Mouse (Mus musculus): ENCODE measurements around the gene Optc. TPM values are rescaled to one million over a fixed set of nuclear protein-coding genes. Genes with fewer than 3 reads are reported as not detected.

The Optc gene
- total RNA-seq, 2 experiments from 2014 or later: 0.35 to 0.41 TPM

- no peak for DNase-seq (ENCODE audit: low spot score in 2 of 2)
These were observed 23.7 kb downstream of the Optc start for GRCm38 (mm10) chr1:133884090-133884489.

GRCm38 (mm10) chr1:133882283-133883217 is 25.2 kb downstream of the Optc start:
- DNase-seq (ENCODE audit: low spot score in 2 of 2): no peak

- no peak for DNase-seq (ENCODE audit: low spot score in 2 of 2)
These were observed 26.0 kb downstream of the Optc start for GRCm38 (mm10) chr1:133881813-133882212.

GRCm38 (mm10) chr1:133878825-133879423 is 28.9 kb downstream of the Optc start:
- DNase-seq (ENCODE audit: low spot score in 2 of 2): no peak

GRCm38 (mm10) chr1:133876936-133877335 is 30.9 kb downstream of the Optc start:
- no peak for DNase-seq (ENCODE audit: low spot score in 2 of 2)

GRCm38 (mm10) chr1:133873086-133873813 is 34.5 kb downstream of the Optc start:
- no peak for DNase-seq (ENCODE audit: low spot score in 2 of 2)

GRCm38 (mm10) chr1:133871241-133871640 is 36.6 kb downstream of the Optc start:
- no peak for DNase-seq (ENCODE audit: low spot score in 2 of 2)

GRCm38 (mm10) chr1:133869221-133869620 is 38.6 kb downstream of the Optc start:
- DNase-seq (ENCODE audit: low spot score in 2 of 2): no peak

- no peak for DNase-seq (ENCODE audit: low spot score in 2 of 2)
These were observed 44.4 kb downstream of the Optc start for GRCm38 (mm10) chr1:133863257-133863997.

GRCm38 (mm10) chr1:133861028-133861427 is 46.8 kb downstream of the Optc start:
- DNase-seq (ENCODE audit: low spot score in 2 of 2): no peak

GRCm38 (mm10) chr1:133859821-133860711 is 47.7 kb downstream of the Optc start:
- no peak for DNase-seq (ENCODE audit: low spot score in 2 of 2)

- DNase-seq (ENCODE audit: low spot score in 2 of 2): no peak
These were observed 48.5 kb downstream of the Optc start for GRCm38 (mm10) chr1:133859257-133859656.

GRCm38 (mm10) chr1:133857781-133858180 is 50.0 kb downstream of the Optc start:
- no peak for DNase-seq (ENCODE audit: low spot score in 2 of 2)

GRCm38 (mm10) chr1:133857171-133857570 is 50.6 kb downstream of the Optc start:
- DNase-seq (ENCODE audit: low spot score in 2 of 2): no peak

- DNase-seq (ENCODE audit: low spot score in 2 of 2): no peak
These were observed 51.1 kb downstream of the Optc start for GRCm38 (mm10) chr1:133856655-133857054.

GRCm38 (mm10) chr1:133856133-133856541 is 51.7 kb downstream of the Optc start:
- DNase-seq (ENCODE audit: low spot score in 2 of 2): no peak

- DNase-seq (ENCODE audit: low spot score in 2 of 2): peak in 1 of 2 experiments; percentile 30
These were observed 52.4 kb downstream of the Optc start for GRCm38 (mm10) chr1:133855274-133856017.

- peak; percentile 25 to 38 for DNase-seq (ENCODE audit: low spot score in 2 of 2)
These were observed 53.2 kb downstream of the Optc start for GRCm38 (mm10) chr1:133854421-133855273.
